Mouse (Mus musculus): ENCODE results near the gene Zbtb42. TPM values are rescaled to one million over a fixed set of nuclear protein-coding genes. Genes with fewer than 3 reads are reported as not detected.

Gene Zbtb42
- polyA plus RNA-seq, 1 experiment from 2014 or later = 3.9 TPM

Small RNAs within 50 kb of the gene (microRNA-seq; reads per million reads assigned to microRNA genes)
- 1.5 reads per million for gene Mir6939

Other genes with a start within 250 kb of the Zbtb42 start
- 5.6 and 12.4 TPM in 2 replicates for gene A530016L24Rik, start 189.4 kb upstream of the Zbtb42 start, polyA plus RNA-seq (2016; fragmentation: Nextera tagmentation; extraction: Ambion mirVana)
- gene Tmem179, start 162.1 kb upstream of the Zbtb42 start, polyA plus RNA-seq (2016; fragmentation: Nextera tagmentation; extraction: Ambion mirVana) = 1.2 and 1.5 TPM in 2 replicates
- 3.5 and 5.6 TPM in 2 replicates for gene Inf2, start 90.0 kb upstream of the Zbtb42 start, polyA plus RNA-seq (2016; fragmentation: Nextera tagmentation; extraction: Ambion mirVana)
- 57.2 and 99.3 TPM in 2 replicates for gene Adssl1, start 58.8 kb upstream of the Zbtb42 start, polyA plus RNA-seq (2016; fragmentation: Nextera tagmentation; extraction: Ambion mirVana)
- gene Siva1, start 34.1 kb upstream of the Zbtb42 start, polyA plus RNA-seq (2016; fragmentation: Nextera tagmentation; extraction: Ambion mirVana) = 175 and 207 TPM in 2 replicates
- 57.1 and 82.0 TPM in 2 replicates for gene Akt1, start 3.9 kb upstream of the Zbtb42 start, polyA plus RNA-seq (2016; fragmentation: Nextera tagmentation; extraction: Ambion mirVana)
- 3.9 and 6.6 TPM in 2 replicates for gene Cep170b, start 41.6 kb downstream of the Zbtb42 start, polyA plus RNA-seq (2016; fragmentation: Nextera tagmentation; extraction: Ambion mirVana)
- gene Pld4, start 81.8 kb downstream of the Zbtb42 start, polyA plus RNA-seq (2016; fragmentation: Nextera tagmentation; extraction: Ambion mirVana) = 0.57 and 2.9 TPM in 2 replicates
- gene Ahnak2, start 123.8 kb downstream of the Zbtb42 start, polyA plus RNA-seq (2016; fragmentation: Nextera tagmentation; extraction: Ambion mirVana) = 0.53 and 0.71 TPM in 2 replicates
- gene Clba1, start 130.1 kb downstream of the Zbtb42 start, polyA plus RNA-seq (2016; fragmentation: Nextera tagmentation; extraction: Ambion mirVana) = 13.0 and 14.9 TPM in 2 replicates
- gene Cdca4, start 150.6 kb downstream of the Zbtb42 start, polyA plus RNA-seq (2016; fragmentation: Nextera tagmentation; extraction: Ambion mirVana) = 66.5 and 98.2 TPM in 2 replicates
- gene Gpr132, start 189.4 kb downstream of the Zbtb42 start, polyA plus RNA-seq (2016; fragmentation: Nextera tagmentation; extraction: Ambion mirVana) = 0.11 TPM in 1 of 2 replicates, not detected in the other

Measured in heart, embryonic 10.5 days (tissue).